Mouse (Mus musculus): ENCODE results near the gene Zfp74. TPM values are rescaled to one million over a fixed set of nuclear protein-coding genes. Genes with fewer than 3 reads are reported as not detected.
"Not testable (repeated sequence)": the region's sequence is repeated elsewhere in the genome, so short reads cannot be mapped to it uniquely, and the experiment has no call there.

The Zfp74 gene
- total RNA-seq (2021), result 1 to 10 TPM; 8.2 to 9.2 TPM
- long read RNA-seq, experiment 1, partial matches to known transcripts, result 0 of 6 reads
- long read RNA-seq, experiment 1, other reads (novel, unspliced or antisense), result 6 of 6 reads
- long read RNA-seq, experiment 2, partial matches to known transcripts, result 0 of 5 reads
- long read RNA-seq, experiment 2, other reads (novel, unspliced or antisense), result 5 of 5 reads

DNA sequence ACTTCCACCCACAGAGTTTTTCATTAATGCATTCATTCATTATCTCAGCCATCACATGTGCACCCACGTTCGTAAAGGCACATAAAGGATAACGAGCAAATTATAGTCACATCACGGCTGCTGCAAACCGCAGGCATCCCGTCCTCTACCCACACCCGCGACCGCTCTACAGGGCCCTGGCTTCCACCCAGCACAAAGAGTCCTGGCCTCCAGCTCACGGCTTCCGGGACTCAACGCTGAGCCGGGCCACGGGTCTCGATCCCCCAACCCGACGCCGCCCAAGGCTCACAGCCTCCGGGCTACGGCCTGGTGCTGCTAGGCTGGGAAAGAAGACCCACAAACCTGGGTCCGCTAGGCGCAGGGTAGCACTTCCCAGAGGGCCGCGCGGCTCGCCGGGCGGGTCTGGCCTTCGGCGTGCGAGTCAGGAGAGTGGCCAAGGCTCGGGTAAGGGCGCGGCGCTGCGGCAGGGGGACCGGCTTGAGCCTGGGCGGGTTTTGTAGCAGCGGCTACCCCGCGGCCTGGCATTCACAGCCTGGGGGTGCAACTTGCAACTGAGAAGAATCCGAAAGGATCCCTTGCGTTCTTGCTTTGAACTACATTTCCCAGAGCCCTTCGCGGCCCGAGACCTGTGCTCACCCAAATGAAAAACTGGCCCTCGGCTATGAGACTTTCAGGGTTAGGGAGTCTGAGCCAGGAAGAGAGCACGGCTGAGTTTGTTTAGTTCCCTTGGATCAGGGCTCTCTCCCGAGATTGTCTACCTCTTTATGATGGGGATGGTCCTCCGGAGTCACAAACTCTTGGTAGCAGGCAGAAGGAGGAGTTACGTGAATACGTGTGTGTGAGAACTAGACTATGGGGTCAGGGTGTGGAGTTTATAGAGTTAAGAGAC lies at the start of gene Zfp74:
Gene Zfp74 (minus strand): TSS at position 577 of the 889 bp plus-strand sequence.
- peak; percentile 85 to 86 for DNase-seq

DNA sequence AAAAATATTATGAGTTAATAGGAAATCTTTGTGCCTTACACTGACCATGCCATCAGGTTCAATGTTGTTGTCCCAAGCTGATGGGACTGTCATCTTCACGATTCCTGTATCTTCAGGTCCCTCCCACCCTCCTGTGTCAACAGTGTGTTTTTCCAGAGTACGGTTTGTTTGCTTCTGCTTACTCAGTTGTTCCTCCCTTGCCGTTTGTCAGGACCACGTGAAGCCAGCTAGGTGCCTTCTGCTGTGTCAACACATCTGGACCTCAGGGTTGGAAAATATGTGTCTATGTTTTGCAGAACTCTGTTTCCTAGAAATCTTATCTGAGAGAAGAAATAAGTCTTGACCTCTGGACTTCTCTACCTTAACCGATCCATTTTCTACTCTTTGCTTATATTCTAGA lies 46.7 kb upstream of the Zfp74 start:
- DNase-seq, result no peak

GRCm38 (mm10) chr7:29995134-29995533 lies 41.2 kb upstream of the Zfp74 start:
- DNase-seq, result no peak

DNA sequence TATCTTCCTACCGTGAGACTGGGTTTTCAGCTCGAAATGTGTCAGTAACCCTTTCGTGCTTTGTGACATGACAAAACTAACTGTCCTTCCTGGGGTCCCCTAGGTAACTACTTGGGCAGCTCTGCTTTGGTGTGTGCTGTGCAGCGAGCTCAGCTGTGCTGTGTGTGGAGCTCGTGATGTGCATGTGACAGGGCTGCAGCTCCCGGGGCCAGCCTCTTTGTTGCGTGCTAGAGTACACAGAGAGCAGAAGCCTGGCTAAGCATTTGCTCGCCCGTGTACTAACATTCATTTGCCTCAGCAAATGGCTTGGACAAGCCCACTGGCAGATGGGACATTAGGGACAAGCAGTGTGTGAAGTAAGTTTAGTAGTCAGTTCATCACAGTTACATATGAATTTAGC lies 39.5 kb upstream of the Zfp74 start:
- no peak for DNase-seq

DNA sequence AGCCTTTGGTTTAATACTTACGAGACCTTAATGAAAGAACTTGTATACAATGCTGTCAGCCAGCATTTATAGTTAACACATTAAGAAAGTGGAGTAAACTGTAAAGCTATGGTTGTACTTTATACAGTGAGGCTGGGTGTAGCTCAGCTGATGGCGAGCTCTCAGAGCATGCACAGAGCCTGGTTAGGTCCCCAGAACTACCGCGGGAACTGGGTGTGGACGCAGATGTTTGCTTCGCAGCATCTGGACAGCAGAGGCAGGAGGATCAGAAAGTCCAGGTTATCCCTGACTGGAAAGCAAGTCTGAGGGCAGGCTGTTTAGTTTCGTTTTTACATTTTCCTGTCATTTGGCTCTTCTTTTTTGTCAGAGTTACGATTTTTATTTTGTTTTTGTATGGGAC lies 38.8 kb upstream of the Zfp74 start:
- DNase-seq, result no peak

DNA sequence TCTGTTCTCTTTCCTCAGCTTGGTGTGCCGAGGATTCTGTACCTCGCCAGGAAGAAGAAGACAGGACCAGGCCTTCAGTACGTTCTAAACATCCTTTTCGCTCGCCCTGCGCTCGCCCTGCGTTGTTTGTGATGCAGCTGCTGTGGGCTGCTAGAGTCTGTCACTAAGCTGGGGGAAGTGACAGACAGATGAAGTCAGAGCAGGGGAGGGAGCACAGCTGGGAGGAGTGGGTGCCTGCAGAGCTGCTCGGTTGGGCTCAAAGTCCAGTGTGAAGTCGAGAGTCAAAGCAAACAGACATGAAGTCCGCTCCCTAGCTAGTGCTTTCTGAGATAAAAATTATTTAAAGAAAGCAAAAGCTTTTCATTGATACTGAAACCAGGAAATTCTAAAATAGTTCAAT lies 35.1 kb upstream of the Zfp74 start:
- DNase-seq, result no peak

DNA sequence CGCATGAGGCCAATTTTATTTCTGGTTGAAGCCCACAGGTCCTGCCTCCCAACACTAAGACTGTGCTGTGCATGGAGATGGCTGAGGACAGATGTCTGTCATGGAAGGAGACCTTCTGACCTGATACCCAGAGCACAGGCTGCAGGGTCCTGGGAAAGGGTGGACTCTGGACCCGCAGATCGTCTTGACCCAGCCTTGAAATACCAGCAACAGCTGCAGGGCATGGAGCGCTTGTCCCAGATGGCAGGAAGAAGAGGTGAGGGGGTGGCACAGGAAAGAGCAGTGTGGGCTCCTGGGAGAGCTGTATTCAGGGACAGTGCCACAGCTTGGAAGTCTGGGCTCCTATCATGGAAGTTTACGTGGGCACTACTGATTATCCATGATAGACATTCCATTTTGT lies 33.7 kb upstream of the Zfp74 start:
- no peak for DNase-seq

DNA sequence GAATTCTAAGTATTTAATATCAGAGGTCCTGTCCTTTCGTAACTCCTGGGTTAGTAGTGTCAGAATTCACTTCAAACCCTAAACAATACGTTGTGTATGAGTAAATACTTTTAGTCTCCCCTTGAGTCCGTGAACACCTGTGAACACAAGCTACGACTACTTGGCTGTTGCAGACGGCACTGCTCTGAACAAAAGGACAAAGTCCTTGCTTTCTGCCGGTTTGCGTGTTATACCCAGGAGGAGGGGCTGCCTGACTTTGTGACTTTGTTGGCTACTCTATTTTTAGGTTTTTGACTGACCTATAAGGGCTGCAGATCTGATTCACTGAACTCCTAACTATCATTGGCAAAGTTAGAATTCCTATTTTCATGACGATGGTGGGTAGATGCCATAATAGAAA lies 32.2 kb upstream of the Zfp74 start:
- no peak for DNase-seq

DNA sequence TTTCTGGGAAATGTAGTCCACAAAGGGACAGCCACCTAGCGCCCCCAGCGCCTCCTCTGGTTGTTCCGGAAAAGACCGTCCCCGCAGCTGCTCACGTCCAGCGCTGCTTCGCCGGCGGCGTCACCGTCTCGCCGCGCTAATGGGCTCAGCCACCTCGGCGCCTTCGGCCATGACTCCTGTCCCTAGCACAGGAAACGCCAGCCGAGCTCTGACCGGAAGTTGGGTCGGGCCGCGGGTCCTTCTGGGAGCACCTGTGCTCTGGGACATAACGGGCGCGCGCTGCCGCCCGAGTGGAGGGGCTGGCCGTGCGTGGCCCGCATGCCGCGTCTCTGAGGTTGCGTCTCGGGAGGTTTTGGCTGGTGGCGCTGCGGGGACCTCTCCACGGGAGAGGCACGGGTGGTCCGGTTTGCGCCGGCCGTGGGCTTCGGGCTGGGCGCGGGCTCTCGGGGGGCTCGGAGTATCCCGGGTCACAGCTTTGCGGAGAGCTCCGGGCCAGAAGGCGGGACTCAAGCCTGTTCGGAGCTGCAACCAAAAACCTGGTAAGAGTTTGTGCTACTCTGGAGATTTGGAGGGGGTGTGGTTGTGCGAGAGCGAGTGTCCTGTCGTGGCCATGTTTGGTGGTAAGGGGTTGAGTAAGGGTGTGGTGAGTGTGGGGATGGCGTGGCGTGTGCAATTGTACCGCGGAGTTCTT lies 29.9 kb upstream of the Zfp74 start, which contains the start of gene Zfp568:
Gene Zfp568 (plus strand): TSS at position 266 of the 691 bp plus-strand sequence.
- peak; percentile 96 for DNase-seq

DNA sequence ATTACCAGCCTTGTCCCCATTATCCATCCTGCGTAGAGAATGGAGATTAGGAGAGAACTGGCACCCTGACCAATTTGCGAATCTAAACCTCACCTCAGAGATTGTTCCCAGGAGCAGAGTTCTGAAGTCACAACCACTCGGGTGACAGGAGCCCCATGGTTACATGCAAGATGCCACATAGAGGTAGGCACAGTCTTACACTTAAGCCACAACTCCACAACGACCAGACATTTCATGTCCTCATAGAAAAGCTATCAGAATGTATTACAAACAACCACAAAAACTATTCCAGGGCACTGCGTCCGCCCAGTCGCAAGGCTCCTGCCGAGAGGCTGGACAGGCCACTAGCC lies 29.4 kb upstream of the Zfp74 start:
- no peak for DNase-seq

GRCm38 (mm10) chr7:29982931-29983330 lies 29.0 kb upstream of the Zfp74 start:
- DNase-seq, result peak; percentile 1 to 9

DNA sequence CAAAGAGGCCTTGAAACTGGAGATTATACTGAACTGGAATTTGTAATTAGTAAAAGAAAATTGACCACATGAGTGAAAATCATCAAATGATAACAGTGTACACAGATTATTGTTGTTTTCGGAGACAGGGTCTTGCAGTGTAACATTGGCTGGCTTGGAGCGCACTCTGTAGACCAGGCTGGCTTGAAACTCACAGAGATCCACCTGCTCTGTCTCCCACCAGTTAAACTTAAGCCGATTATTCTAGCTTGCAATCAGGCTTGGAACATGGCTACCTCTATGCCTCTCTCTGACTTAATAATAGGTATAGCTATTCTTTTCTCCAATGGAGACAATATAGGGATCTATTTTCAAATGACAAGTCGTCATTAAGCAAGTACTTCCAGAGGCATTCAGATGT lies 28.5 kb upstream of the Zfp74 start:
- no peak for DNase-seq

DNA sequence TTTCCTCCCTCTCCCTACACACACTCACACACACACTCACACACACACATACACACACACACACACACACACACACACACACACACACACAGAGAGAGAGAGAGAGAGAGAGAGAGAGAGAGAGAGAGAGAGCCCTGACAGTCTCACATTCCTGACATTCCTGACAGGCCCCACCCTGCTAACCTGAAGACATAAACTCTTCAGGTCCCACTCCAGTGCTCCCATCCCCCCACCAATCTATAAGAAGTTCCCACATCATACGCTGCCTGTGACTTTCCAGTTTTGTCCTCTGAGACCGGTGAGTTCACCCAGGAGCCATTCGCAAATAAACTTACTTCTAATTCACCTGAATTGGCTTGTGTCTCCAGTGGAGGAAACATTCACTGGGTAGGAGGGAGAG lies 28.0 kb upstream of the Zfp74 start:
- no peak for DNase-seq

GRCm38 (mm10) chr7:29981455-29981854 lies 27.6 kb upstream of the Zfp74 start:
- peak; percentile 1 to 13 for DNase-seq

DNA sequence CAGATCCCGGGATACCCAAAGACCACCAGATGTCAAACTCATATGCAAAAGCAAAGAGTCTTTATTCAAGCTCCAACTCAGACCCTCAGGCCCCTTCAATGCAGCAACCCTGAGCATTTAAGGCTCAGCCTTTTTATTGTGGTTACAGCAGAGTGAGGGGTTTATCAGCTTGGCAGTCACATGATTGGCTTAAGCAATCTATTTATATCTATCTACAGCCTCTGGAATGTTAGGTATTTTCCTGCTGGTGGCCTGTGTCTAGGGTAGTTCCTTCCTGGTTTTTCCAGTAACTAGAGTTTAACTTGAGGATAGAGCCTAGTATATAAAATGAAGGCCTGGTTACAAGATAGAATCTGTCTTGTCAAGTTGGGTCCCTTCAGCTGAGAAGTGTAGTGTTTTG lies 26.9 kb upstream of the Zfp74 start:
- no peak for DNase-seq

GRCm38 (mm10) chr7:29970686-29971085 lies 16.8 kb upstream of the Zfp74 start:
- no peak for DNase-seq

- not testable (repeated sequence) for DNase-seq
Observed at GRCm38 (mm10) chr7:29965115-29965810, 11.4 kb upstream of the Zfp74 start.

DNA sequence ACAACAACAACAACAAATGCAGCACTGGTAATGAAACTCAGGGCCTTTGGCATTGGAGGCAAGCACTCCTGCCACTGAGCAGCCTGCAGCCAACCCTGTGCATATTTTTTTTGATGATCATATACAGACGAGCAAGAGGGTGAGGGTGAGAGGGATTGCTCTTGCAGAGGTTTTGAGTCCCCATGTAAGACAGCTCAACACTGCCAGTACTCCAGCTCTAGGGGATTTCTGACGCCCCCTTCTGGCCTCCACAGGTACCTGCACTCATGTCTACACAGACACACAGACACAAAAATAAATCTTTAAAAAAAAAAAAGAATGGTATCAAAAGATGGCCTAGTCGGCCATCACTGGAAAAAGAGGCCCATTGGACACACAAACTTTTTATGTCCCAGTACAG lies 5.1 kb upstream of the Zfp74 start:
- DNase-seq, result no peak

DNA sequence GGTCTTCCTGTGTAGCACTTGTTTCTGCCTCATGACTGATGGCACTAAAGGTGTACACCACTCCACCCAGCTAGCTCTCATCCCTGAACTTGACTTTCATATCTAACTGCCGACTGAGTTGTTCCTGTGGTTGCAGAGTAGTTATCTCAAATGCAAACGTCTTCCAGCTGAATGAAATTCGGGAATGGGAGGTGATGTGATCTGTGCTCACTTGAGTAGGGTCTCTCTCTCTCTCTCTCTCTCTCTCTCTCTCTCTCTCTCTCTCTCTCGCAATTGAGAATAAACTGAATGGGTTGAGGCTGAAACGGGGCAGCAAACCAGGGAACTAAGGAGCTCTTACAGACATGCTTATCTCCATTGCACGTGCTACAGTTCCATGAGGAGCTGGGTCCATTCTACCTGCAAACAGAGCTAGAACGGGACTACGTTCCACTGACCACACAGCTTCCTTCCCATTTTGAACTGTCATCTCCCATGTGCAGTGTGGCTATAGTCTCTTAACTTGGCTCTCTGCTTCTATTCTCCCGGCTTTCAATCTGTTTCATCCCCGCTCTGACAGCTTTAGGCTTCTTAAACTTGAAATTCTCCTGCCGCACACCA lies 4.3 kb upstream of the Zfp74 start:
- no peak for DNase-seq

DNA sequence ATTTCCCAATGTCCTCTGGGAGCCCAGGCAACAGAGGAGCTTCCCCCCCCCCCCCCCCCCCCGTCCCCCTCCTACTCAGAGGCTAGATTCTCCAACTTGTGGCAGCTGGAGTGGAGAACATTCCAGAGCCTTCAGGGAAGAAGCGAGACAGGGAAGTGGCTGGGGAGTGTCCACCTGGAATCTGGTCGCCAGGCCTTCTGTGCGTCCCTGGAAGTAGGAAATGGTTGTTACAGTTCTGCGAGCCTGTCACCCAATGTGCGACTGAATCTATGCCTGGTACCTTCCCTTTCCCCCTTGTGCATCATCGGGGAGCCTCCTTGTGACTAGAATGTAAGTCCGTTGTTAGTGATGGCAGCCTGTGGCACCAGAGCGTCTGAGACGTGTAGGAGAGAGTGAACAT lies 2.4 kb upstream of the Zfp74 start:
- no peak for DNase-seq

GRCm38 (mm10) chr7:29954731-29955130 lies 842 bp upstream of the Zfp74 start:
- peak; percentile 39 to 66 for DNase-seq

GRCm38 (mm10) chr7:29953086-29953485 lies 803 bp downstream of the Zfp74 start:
- no peak for DNase-seq
